Mouse (Mus musculus): ENCODE results near the gene Pus1. TPM values are rescaled to one million over a fixed set of nuclear protein-coding genes. Genes with fewer than 3 reads are reported as not detected.

Gene Pus1
- polyA plus RNA-seq, 1 experiment, result 5.2 TPM

DNA sequence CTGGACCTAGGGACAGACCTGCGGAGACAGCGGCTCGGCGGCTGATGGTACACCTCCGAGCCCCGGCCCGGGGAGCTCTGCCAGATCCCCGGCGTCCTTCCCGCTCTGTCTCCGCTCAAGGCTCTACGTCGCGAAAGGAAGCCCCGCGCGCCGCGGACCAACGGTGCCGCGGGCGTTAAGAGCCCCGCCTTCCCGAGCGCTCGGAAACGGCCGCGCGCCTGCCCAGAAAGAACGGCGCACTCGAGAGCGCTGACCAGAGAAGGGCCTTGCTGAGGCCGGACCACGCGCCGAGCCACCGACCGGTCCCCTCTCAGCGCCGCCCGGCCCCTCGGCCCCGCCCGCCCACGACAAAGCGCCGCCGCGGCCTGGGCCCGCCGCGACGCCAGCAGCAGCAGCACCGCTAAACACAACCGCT lies 10.4 kb downstream of the Pus1 start:
- no peak for TF ChIP-seq POLR2A (IDR thresholded peaks at IDR 0.05; ENCODE audit: control insufficient read depth, low read depth, low read length)
- TF ChIP-seq CTCF (IDR thresholded peaks at IDR 0.05; ENCODE audit: control insufficient read depth, insufficient read depth, insufficient replicate concordance, low read depth, low read length), result no peak
- H3K4me3 ChIP-seq (ENCODE audit: control insufficient read depth, low read depth, low read length), result peak overlapping the region; percentile 90
- H3K27ac ChIP-seq (ENCODE audit: control insufficient read depth, insufficient read depth, low read depth, low read length), result peak overlapping the region; percentile 93
- H3K27me3 ChIP-seq (ENCODE audit: control insufficient read depth, insufficient read depth, low read length), result no peaks in the 10 kb centered on the region
- H3K36me3 ChIP-seq (ENCODE audit: control insufficient read depth, insufficient read depth, low read length), result no peaks in the 10 kb centered on the region; the same call in 1 of the 2 replicates
- peaks cover 8% of the 10 kb centered on the region; the same call in 1 of the 2 replicates for H3K4me1 ChIP-seq (ENCODE audit: control insufficient read depth, insufficient read depth, low read length)

DNA sequence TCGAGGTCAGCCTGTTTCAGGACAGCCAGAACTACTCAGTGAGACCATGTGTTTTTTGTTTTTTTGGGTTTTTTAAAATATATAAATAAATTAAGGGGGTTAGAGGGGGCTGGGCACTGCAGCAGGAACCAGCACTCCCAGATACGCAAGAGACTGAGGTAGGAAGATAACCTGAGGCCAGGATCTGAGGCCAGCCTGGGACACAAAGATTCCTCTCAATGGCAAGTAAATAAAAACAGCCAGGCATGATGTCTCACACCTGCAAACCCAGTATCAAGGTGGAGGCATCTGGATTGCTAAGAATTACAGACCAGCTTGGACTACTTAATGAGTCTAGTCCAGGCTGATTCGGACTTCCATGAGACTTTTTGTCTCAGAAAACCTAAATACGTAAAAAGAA lies 11.2 kb downstream of the Pus1 start:
- Histone ChIP-seq H3K27ac (ENCODE audit: control insufficient read depth, insufficient read depth, low read depth, low read length) (peak overlapping the region; percentile 93), H3K27me3 (ENCODE audit: control insufficient read depth, insufficient read depth, low read length) (no peaks in the 10 kb centered on the region), H3K4me1 (ENCODE audit: control insufficient read depth, insufficient read depth, low read length) (peaks cover 8% of the 10 kb centered on the region; the same call in 1 of the 2 replicates), H3K4me3 (ENCODE audit: control insufficient read depth, low read depth, low read length) (peak overlapping the region; percentile 90), H3K36me3 (ENCODE audit: control insufficient read depth, insufficient read depth, low read length) (no peaks in the 10 kb centered on the region; the same call in 1 of the 2 replicates)
- no peak for TF ChIP-seq POLR2A (IDR thresholded peaks at IDR 0.05; ENCODE audit: control insufficient read depth, low read depth, low read length)
- TF ChIP-seq CTCF (IDR thresholded peaks at IDR 0.05; ENCODE audit: control insufficient read depth, insufficient read depth, insufficient replicate concordance, low read depth, low read length), result no peak

DNA sequence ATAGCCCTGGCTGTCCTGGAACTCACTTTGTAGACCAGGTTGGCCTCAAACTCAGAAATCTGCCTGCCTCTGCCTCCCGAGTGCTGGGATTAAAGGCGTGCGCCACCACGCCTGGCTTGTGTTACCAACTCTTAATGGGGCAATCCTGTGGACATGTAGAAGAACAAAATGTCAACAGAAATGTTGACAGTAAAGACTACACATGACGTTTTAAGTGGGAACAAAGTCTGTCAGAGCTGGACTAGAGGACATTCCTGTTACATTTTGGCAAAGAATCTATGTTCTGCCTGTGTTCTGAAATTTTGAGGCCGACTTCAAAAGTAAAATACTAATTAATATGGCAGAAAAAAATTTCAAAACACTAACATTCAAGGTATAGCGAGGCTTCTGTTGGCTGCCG lies 16.6 kb downstream of the Pus1 start:
- Histone ChIP-seq H3K27ac (ENCODE audit: control insufficient read depth, insufficient read depth, low read depth, low read length) (no peak overlapping the region), H3K36me3 (ENCODE audit: control insufficient read depth, insufficient read depth, low read length) (no peaks in the 10 kb centered on the region; the same call in 1 of the 2 replicates), H3K4me3 (ENCODE audit: control insufficient read depth, low read depth, low read length) (no peak overlapping the region), H3K27me3 (ENCODE audit: control insufficient read depth, insufficient read depth, low read length) (no peaks in the 10 kb centered on the region), H3K4me1 (ENCODE audit: control insufficient read depth, insufficient read depth, low read length) (peaks cover 4% of the 10 kb centered on the region; the same call in 1 of the 2 replicates)
- no peak for TF ChIP-seq POLR2A (IDR thresholded peaks at IDR 0.05; ENCODE audit: control insufficient read depth, low read depth, low read length)
- TF ChIP-seq CTCF (IDR thresholded peaks at IDR 0.05; ENCODE audit: control insufficient read depth, insufficient read depth, insufficient replicate concordance, low read depth, low read length), result no peak

GRCm38 (mm10) chr5:110745021-110745420 lies 35.4 kb downstream of the Pus1 start:
- no peaks in the 10 kb centered on the region; the same call in 1 of the 2 replicates for H3K4me1 ChIP-seq (ENCODE audit: control insufficient read depth, insufficient read depth, low read length)
- H3K27ac ChIP-seq (ENCODE audit: control insufficient read depth, insufficient read depth, low read depth, low read length), result no peak overlapping the region
- TF ChIP-seq CTCF (IDR thresholded peaks at IDR 0.05; ENCODE audit: control insufficient read depth, insufficient read depth, insufficient replicate concordance, low read depth, low read length) (no peak), POLR2A (IDR thresholded peaks at IDR 0.05; ENCODE audit: control insufficient read depth, low read depth, low read length) (no peak)
- H3K27me3 ChIP-seq (ENCODE audit: control insufficient read depth, insufficient read depth, low read length), result no peaks in the 10 kb centered on the region
- H3K36me3 ChIP-seq (ENCODE audit: control insufficient read depth, insufficient read depth, low read length), result no peaks in the 10 kb centered on the region; the same call in none of the 2 replicates
- H3K4me3 ChIP-seq (ENCODE audit: control insufficient read depth, low read depth, low read length), result no peak overlapping the region

GRCm38 (mm10) chr5:110739496-110740275 lies 40.8 kb downstream of the Pus1 start:
- Histone ChIP-seq H3K27me3 (ENCODE audit: control insufficient read depth, insufficient read depth, low read length) (no peaks in the 10 kb centered on the region), H3K4me3 (ENCODE audit: control insufficient read depth, low read depth, low read length) (no peak overlapping the region), H3K36me3 (ENCODE audit: control insufficient read depth, insufficient read depth, low read length) (peaks cover 5% of the 10 kb centered on the region), H3K27ac (ENCODE audit: control insufficient read depth, insufficient read depth, low read depth, low read length) (no peak overlapping the region), H3K4me1 (ENCODE audit: control insufficient read depth, insufficient read depth, low read length) (no peaks in the 10 kb centered on the region)
- no peak for TF ChIP-seq CTCF (IDR thresholded peaks at IDR 0.05; ENCODE audit: control insufficient read depth, insufficient read depth, insufficient replicate concordance, low read depth, low read length)
- TF ChIP-seq POLR2A (IDR thresholded peaks at IDR 0.05; ENCODE audit: control insufficient read depth, low read depth, low read length), result no peak

GRCm38 (mm10) chr5:110735606-110736005 lies 44.9 kb downstream of the Pus1 start:
- Histone ChIP-seq H3K4me3 (ENCODE audit: control insufficient read depth, low read depth, low read length) (no peak overlapping the region), H3K27ac (ENCODE audit: control insufficient read depth, insufficient read depth, low read depth, low read length) (no peak overlapping the region), H3K36me3 (ENCODE audit: control insufficient read depth, insufficient read depth, low read length) (peaks cover 8% of the 10 kb centered on the region), H3K27me3 (ENCODE audit: control insufficient read depth, insufficient read depth, low read length) (no peaks in the 10 kb centered on the region), H3K4me1 (ENCODE audit: control insufficient read depth, insufficient read depth, low read length) (no peaks in the 10 kb centered on the region)
- TF ChIP-seq POLR2A (IDR thresholded peaks at IDR 0.05; ENCODE audit: control insufficient read depth, low read depth, low read length) (no peak), CTCF (IDR thresholded peaks at IDR 0.05; ENCODE audit: control insufficient read depth, insufficient read depth, insufficient replicate concordance, low read depth, low read length) (no peak)

GRCm38 (mm10) chr5:110733231-110733823 lies 47.1 kb downstream of the Pus1 start:
- no peak overlapping the region for H3K4me3 ChIP-seq (ENCODE audit: control insufficient read depth, low read depth, low read length)
- no peaks in the 10 kb centered on the region for H3K4me1 ChIP-seq (ENCODE audit: control insufficient read depth, insufficient read depth, low read length)
- no peak overlapping the region for H3K27ac ChIP-seq (ENCODE audit: control insufficient read depth, insufficient read depth, low read depth, low read length)
- no peaks in the 10 kb centered on the region for H3K27me3 ChIP-seq (ENCODE audit: control insufficient read depth, insufficient read depth, low read length)
- TF ChIP-seq POLR2A (IDR thresholded peaks at IDR 0.05; ENCODE audit: control insufficient read depth, low read depth, low read length) (no peak), CTCF (IDR thresholded peaks at IDR 0.05; ENCODE audit: control insufficient read depth, insufficient read depth, insufficient replicate concordance, low read depth, low read length) (no peak)
- H3K36me3 ChIP-seq (ENCODE audit: control insufficient read depth, insufficient read depth, low read length), result peaks cover 6% of the 10 kb centered on the region
